Mouse (Mus musculus) cerebellum, adult 2 months (tissue): ENCODE results near the gene Amn1. TPM values are rescaled to one million over a fixed set of nuclear protein-coding genes. Genes with fewer than 3 reads are reported as not detected.
"Not testable (repeated sequence)": the region's sequence is repeated elsewhere in the genome, so short reads cannot be mapped to it uniquely, and the experiment has no call there.

ENCODE experiments used
- DNase-seq, 2 experiments: peaks; one replicate each; pipeline ENCODE4 v3.0.0; 2021
- H3K27ac ChIP-seq: fragments of 200-500 bp; 2 replicates; pipeline ENCODE4 v1.5.1; 2012; ENCODE audit warnings: low read length, control low read depth, inconsistent platforms; ENCODE audit not compliant: insufficient read depth
- H3K27me3 ChIP-seq: fragments of 200-500 bp; 2 replicates; pipeline ENCODE4 v1.6.1; 2012; ENCODE audit warnings: inconsistent platforms, mild to moderate bottlenecking, low read length, moderate library complexity; ENCODE audit not compliant: control insufficient read depth, insufficient read depth
- H3K4me1 ChIP-seq: fragments of 200-500 bp; 2 replicates; pipeline ENCODE4 v1.6.1; 2011; ENCODE audit warnings: low read length; ENCODE audit not compliant: control insufficient read depth, insufficient read depth
- H3K4me3 ChIP-seq: fragments of 200-500 bp; replicated peaks from 2 replicates; pipeline ENCODE3; 2011; ENCODE audit warnings: mild to moderate bottlenecking, low read depth, low read length, control low read depth; ENCODE audit not compliant: insufficient read depth
- CTCF ChIP-seq: fragments of 200-500 bp; IDR thresholded peaks from 2 replicates; pipeline ENCODE4 v1.5.1; 2011; ENCODE audit warnings: low read depth, mild to moderate bottlenecking, control low read depth, low read length, moderate library complexity, borderline replicate concordance; ENCODE audit not compliant: insufficient read depth
- POLR2A ChIP-seq: fragments of 200-500 bp; IDR thresholded peaks from 2 replicates; pipeline ENCODE4 v1.6.1; 2011; ENCODE audit warnings: low read length, control low read depth, borderline replicate concordance; ENCODE audit not compliant: insufficient read depth
- WGBS: fragments of 180-500 bp; shearing (Covaris S2); methylation state at CpG from one replicate; pipeline ENCODE4 v1.1.7; 2018; 5-methylcytosine and 5-hydroxymethylcytosine counted together
- polyA plus RNA-seq: library from polyadenylated mRNA; depleted of rRNA; stranded (reverse); fragments of >200 nt; gene quantifications from 2 replicates; pipeline ENCODE4 v1.2.3, GENCODE M21; 2012; rRNA removed

The Amn1 gene
- 19.0 and 27.1 TPM in 2 replicates for polyA plus RNA-seq

GRCm38 (mm10) chr6:149188041-149188924 lies at the start of gene Amn1:
Gene Amn1 (minus strand): TSS chr6:149188712.
- peak; percentile 94 to 97 for DNase-seq
- under 1% methylated on average over 34 of the region's 34 CpGs for WGBS
- Histone ChIP-seq H3K27ac (peak within 1 kb of the TSS; percentile 35), H3K4me1 (no peaks in the 10 kb centered on the region; the same call in 1 of the 2 replicates), H3K4me3 (peak within 1 kb of the TSS; percentile 73), H3K27me3 (no peaks in the 10 kb centered on the region)
- TF ChIP-seq POLR2A = peak; percentile 93
- TF ChIP-seq CTCF = no peak

DNA sequence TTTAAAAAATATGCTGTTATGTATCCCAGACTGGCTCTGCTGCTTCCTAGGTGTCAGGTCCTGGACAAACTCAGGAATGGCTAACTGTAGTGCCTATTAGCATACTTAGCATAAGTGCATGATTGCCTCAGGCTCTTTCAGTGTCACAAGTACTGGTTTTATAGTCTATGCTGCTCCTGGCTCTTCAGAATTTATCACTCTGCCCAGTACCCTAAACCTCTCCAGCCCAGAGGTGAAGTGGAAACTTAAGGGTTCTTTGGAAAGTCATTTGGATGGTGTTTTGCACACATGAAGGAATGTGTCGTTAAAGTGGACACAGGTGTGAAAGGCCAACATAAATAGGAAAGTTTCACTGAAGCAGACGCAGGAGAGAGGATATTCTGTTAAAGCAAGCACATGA lies 48.3 kb upstream of the Amn1 start:
- TF ChIP-seq POLR2A = no peak
- TF ChIP-seq CTCF = no peak
- DNase-seq = no peak
- Histone ChIP-seq H3K27me3 (no peaks in the 10 kb centered on the region), H3K4me1 (no peaks in the 10 kb centered on the region), H3K4me3 (no peak overlapping the region), H3K27ac (no peak overlapping the region)
- 88% methylated on average over 2 of the region's 2 CpGs for WGBS

DNA sequence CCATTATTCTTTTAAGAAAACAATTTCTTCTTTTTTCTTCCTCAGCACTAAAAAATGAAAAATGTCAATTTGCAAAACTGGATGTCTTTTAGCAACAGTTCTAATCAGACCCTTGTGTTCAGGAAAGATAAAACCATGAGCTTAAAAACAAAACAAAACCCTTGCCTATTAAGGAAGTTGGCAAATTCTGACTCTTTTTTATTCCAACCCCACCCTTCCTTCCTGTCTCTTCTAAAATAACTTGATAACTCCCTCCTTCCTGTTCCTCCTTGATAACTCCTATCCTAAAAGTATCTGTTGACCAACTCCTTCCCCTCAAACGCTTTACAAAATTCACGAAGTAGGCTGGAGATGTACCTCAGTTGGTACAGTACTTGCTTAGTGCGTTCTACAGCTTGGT lies 45.4 kb upstream of the Amn1 start:
- WGBS = 93% methylated on average over 3 of the region's 3 CpGs
- H3K27ac ChIP-seq = no peak overlapping the region
- DNase-seq = no peak
- no peak overlapping the region for H3K4me3 ChIP-seq
- H3K27me3 ChIP-seq = no peaks in the 10 kb centered on the region
- H3K4me1 ChIP-seq = no peaks in the 10 kb centered on the region
- no peak for TF ChIP-seq CTCF
- TF ChIP-seq POLR2A = no peak

GRCm38 (mm10) chr6:149224751-149225150 lies 36.2 kb upstream of the Amn1 start:
- 92% methylated on average over 4 of the region's 4 CpGs for WGBS
- Histone ChIP-seq H3K4me3 (no peak overlapping the region), H3K4me1 (no peaks in the 10 kb centered on the region), H3K27ac (no peak overlapping the region), H3K27me3 (no peaks in the 10 kb centered on the region)
- DNase-seq = no peak
- TF ChIP-seq CTCF (no peak), POLR2A (no peak)

DNA sequence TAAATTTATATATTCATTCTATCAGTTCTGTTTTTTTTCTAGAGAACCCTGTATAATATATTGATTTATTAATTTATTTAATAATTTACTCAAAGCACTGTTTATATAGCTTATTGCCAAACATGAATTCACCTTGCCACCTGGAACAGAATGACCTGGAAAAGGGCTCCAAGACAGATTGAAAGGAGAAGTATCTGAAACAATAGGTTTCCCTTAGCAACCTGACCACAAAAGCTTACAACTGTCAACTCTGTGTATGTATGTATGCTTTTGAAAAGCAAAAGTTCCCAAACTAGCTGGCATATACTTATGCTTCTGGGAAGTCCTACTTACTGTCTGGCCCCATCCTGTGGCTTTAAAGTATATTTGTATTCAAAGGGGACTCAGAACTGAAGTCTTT lies 32.8 kb upstream of the Amn1 start:
- Histone ChIP-seq H3K4me1 (no peaks in the 10 kb centered on the region), H3K4me3 (no peak overlapping the region), H3K27ac (no peak overlapping the region), H3K27me3 (no peaks in the 10 kb centered on the region)
- TF ChIP-seq POLR2A (no peak), CTCF (no peak)
- DNase-seq = no peak

- H3K4me1 ChIP-seq = no peaks in the 10 kb centered on the region
- DNase-seq = no peak
- no peaks in the 10 kb centered on the region for H3K27me3 ChIP-seq
- H3K27ac ChIP-seq = no peak overlapping the region
- no peak overlapping the region for H3K4me3 ChIP-seq
- TF ChIP-seq CTCF = no peak
Observed at GRCm38 (mm10) chr6:149198572-149198971, 10.1 kb upstream of the Amn1 start.

- Histone ChIP-seq H3K27ac (no peak overlapping the region), H3K27me3 (no peaks in the 10 kb centered on the region), H3K4me3 (no peak overlapping the region), H3K4me1 (no peaks in the 10 kb centered on the region)
- WGBS = 81% methylated on average over 3 of the region's 3 CpGs
- no peak for TF ChIP-seq CTCF
- TF ChIP-seq POLR2A = no peak
- no peak for DNase-seq
Observed at GRCm38 (mm10) chr6:149197116-149197515, 8.6 kb upstream of the Amn1 start.

GRCm38 (mm10) chr6:149193276-149193905 lies 4.9 kb upstream of the Amn1 start:
- no peak for DNase-seq
- Histone ChIP-seq H3K27ac (no peak overlapping the region), H3K4me3 (no peak overlapping the region), H3K27me3 (no peaks in the 10 kb centered on the region), H3K4me1 (no peaks in the 10 kb centered on the region)
- 77% methylated on average over 5 of the region's 5 CpGs for WGBS
- TF ChIP-seq POLR2A = no peak
- TF ChIP-seq CTCF = no peak

GRCm38 (mm10) chr6:149191951-149192350 lies 3.4 kb upstream of the Amn1 start:
- H3K4me1 ChIP-seq, H3K27ac ChIP-seq, H3K4me3 ChIP-seq, H3K27me3 ChIP-seq, DNase-seq: not testable (repeated sequence)
- WGBS = 85% methylated on average over 5 of the region's 5 CpGs
